Mouse (Mus musculus): ENCODE results near the gene Pf4. TPM values are rescaled to one million over a fixed set of nuclear protein-coding genes. Genes with fewer than 3 reads are reported as not detected.
"Not testable (repeated sequence)": the region's sequence is repeated elsewhere in the genome, so short reads cannot be mapped to it uniquely, and the experiment has no call there.

Gene Pf4
- polyA plus RNA-seq, 1 experiment from 2014 or later: 275 TPM

DNA sequence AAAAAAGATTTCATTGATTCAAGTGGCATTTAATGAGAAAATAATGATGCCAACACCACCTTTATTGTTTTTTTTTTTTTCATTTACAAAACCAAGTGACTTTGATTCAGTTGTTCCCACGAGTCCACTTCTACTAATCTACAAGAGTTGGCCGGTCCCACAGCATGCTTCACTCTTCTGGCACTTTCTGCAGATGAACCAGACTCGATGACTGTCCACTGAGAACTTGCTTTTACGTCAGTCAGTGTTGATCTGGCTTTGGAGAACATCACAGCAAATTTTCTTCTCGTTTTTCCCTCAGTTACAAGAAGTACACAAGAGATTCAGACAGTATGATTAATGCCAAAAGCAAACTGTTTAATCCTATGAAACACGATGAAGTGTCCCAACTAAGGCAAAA, 6.6 kb downstream of the Pf4 start:
- Histone ChIP-seq H3K4me2 (ENCODE audit: low read depth, low read length) (no peak overlapping the region), H3K9me3 (replicated peaks; ENCODE audit: control insufficient read depth, low read length) (no peaks in the 10 kb centered on the region), H3K9ac (ENCODE audit: low read depth, low read length) (no peak overlapping the region), H3K36me3 (ENCODE audit: control insufficient read depth, insufficient read depth) (no peaks in the 10 kb centered on the region), H3K4me1 (ENCODE audit: control insufficient read depth, low read depth, low read length) (no peaks in the 10 kb centered on the region), H3K27ac (ENCODE audit: low read length) (no peak overlapping the region), H3K27me3 (ENCODE audit: control insufficient read depth, insufficient read depth, low read depth, low read length) (no peaks in the 10 kb centered on the region), H3K4me3 (ENCODE audit: low read depth, low read length) (no peak overlapping the region)
- WGBS (ENCODE audit: insufficient replicate concordance): 60% methylated on average over 6 of the region's 6 CpGs
- no peak for ATAC-seq (ENCODE audit: low read depth)

DNA sequence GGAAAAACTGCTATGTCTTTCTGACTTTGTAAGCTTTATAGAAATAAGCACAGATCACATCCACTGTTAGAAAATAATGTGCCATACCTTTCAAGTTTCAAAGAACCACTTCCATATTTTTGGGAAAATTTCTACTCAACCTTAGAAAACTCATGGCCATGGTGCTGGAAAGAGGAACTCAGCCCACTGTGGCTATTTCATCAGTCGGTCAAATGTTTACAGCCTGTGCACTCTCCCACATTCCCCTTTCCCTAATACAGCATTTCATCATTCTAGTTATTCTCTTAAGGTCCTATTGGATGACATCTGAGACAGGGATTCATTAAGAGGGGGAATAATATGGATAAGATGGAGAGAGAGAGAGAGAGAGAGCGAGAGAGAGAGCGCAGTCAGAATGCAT, 11.5 kb downstream of the Pf4 start:
- WGBS (ENCODE audit: insufficient replicate concordance): 63% methylated on average over 3 of the region's 3 CpGs
- no peak overlapping the region for H3K27ac ChIP-seq (ENCODE audit: low read length)
- no peak overlapping the region for H3K4me3 ChIP-seq (ENCODE audit: low read depth, low read length)
- H3K27me3 ChIP-seq (ENCODE audit: control insufficient read depth, insufficient read depth, low read depth, low read length): no peaks in the 10 kb centered on the region
- H3K4me1 ChIP-seq (ENCODE audit: control insufficient read depth, low read depth, low read length): no peaks in the 10 kb centered on the region
- H3K9ac ChIP-seq (ENCODE audit: low read depth, low read length): no peak overlapping the region
- no peaks in the 10 kb centered on the region for H3K36me3 ChIP-seq (ENCODE audit: control insufficient read depth, insufficient read depth)
- H3K9me3 ChIP-seq (replicated peaks; ENCODE audit: control insufficient read depth, low read length): no peaks in the 10 kb centered on the region
- ATAC-seq (ENCODE audit: low read depth): no peak
- H3K4me2 ChIP-seq (ENCODE audit: low read depth, low read length): no peak overlapping the region

DNA sequence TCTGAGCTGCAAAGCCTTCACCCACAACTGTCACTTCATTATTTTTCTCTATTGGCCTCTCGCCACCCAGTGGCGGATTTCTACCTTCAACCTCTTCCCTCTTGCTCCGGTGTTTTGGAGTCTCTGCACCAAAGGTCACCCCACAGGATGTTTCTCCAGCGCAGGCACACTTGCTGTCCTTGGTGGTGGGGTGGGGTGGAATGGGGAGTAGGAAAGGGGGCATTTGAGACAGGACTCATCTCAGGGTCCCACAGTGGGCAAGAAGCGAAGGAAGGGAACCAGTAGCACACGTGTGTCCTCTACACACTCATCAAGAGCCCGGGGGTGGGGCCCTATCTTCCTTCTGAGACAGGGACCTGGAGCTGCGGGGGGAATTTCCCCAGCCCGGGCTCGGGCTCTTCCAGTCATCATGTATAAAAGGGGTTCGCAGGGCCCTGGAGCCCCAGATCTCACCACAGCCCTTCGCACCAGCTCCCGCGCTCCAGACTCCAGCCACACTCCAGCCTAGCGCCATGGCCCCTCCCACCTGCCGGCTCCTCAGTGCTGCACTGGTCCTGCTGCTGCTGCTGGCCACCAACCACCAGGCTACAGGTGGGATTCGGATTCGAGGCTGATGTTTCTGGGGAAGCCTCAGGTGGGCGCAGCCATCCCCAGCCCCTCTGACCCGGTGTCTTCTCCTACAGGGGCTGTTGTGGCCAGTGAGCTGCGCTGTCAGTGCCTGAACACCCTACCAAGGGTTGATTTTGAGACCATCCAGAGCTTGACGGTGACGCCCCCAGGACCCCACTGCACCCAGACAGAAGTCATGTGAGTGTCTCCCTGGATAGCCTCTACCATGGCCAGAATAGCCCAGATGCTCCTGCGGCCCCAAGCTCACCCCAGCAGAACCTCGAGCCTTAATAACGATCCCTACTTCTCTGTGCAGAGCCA, 13.7 kb downstream of the Pf4 start, which contains the start of gene Cxcl3:
TSS of gene Cxcl3 (plus strand) at position 445 of the 930 bp plus-strand sequence.
- Histone ChIP-seq H3K27me3 (ENCODE audit: control insufficient read depth, insufficient read depth, low read depth, low read length) (no peaks in the 10 kb centered on the region), H3K27ac (ENCODE audit: low read length) (no peak within 1 kb of the TSS), H3K9me3 (replicated peaks; ENCODE audit: control insufficient read depth, low read length) (no peaks in the 10 kb centered on the region), H3K9ac (ENCODE audit: low read depth, low read length) (no peak within 1 kb of the TSS), H3K4me3 (ENCODE audit: low read depth, low read length) (peak within 1 kb of the TSS; percentile 44), H3K4me1 (ENCODE audit: control insufficient read depth, low read depth, low read length) (no peaks in the 10 kb centered on the region), H3K36me3 (ENCODE audit: control insufficient read depth, insufficient read depth) (no peaks in the 10 kb centered on the region), H3K4me2 (ENCODE audit: low read depth, low read length) (peak within 1 kb of the TSS; percentile 66)
- 17% methylated on average over 25 of the region's 26 CpGs for WGBS (ENCODE audit: insufficient replicate concordance)
- 0 out of 2 replicates have a peak, but pooled peaks have one; percentile 25 for ATAC-seq (ENCODE audit: low read depth)

DNA sequence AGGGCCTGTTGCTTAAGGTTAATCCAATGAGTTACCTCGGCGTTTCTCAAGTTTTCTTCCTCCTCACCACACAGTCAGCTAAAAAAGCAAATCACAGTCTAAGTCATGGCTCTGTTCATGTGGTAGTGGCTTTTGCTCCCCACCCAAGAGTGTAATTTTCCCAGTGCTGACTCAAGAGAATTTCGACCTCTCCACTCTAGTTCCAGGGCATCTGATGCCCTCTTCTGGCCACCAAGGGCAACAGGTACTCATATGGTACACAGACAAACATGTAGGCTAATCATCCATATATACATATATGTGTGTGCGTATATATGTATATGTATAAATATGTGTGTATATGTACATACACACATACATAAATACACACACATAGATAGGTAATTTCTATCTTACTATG, 15.9 kb downstream of the Pf4 start:
- Histone ChIP-seq H3K4me2 (ENCODE audit: low read depth, low read length) (no peak overlapping the region), H3K36me3 (ENCODE audit: control insufficient read depth, insufficient read depth) (no peaks in the 10 kb centered on the region), H3K4me3 (ENCODE audit: low read depth, low read length) (no peak overlapping the region), H3K27ac (ENCODE audit: low read length) (no peak overlapping the region), H3K27me3 (ENCODE audit: control insufficient read depth, insufficient read depth, low read depth, low read length) (no peaks in the 10 kb centered on the region), H3K9ac (ENCODE audit: low read depth, low read length) (no peak overlapping the region), H3K9me3 (replicated peaks; ENCODE audit: control insufficient read depth, low read length) (no peaks in the 10 kb centered on the region), H3K4me1 (ENCODE audit: control insufficient read depth, low read depth, low read length) (no peaks in the 10 kb centered on the region)
- no peak for ATAC-seq (ENCODE audit: low read depth)
- 54% methylated on average over 4 of the region's 4 CpGs for WGBS (ENCODE audit: insufficient replicate concordance)

DNA sequence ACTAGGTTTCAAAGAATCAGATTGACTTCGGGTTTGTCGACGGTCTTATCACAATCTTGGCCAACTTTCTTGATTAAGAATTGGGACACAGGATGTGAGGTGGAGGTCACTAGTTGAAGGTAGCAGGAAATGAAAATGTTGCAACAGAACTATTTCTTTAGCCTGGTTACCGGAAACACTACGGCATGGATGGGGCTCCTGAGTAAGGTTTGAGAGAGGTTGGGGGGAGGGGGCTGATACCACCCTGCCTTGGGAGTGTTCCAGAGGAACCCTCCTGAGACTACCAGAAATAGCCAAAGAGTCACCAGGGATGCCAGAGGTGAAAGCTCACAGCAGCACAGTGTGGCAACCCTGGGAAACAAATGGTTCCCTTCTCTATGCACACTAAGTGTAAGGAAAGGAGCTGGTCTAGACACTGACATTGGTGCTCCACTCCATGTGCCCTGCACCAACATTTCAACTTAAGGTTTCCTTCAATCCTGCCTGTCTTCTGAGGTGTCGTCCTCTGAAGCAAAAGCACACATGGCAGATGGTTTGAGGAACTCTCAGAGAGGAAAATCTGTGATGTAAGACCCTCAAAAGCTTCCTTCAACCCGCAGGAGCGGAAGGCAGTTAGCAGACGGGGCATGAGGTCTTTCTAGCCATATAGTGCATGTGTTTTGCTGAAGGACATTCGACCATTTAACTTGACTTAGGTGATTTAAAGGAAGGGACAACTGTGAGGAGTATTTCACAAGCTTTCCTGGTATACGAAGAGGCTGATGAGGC, 17.3 kb downstream of the Pf4 start:
- H3K4me3 ChIP-seq (ENCODE audit: low read depth, low read length): no peak overlapping the region
- no peaks in the 10 kb centered on the region for H3K36me3 ChIP-seq (ENCODE audit: control insufficient read depth, insufficient read depth)
- H3K27ac ChIP-seq (ENCODE audit: low read length): no peak overlapping the region
- H3K4me2 ChIP-seq (ENCODE audit: low read depth, low read length): no peak overlapping the region
- WGBS (ENCODE audit: insufficient replicate concordance): 23% methylated on average over 11 of the region's 11 CpGs
- no peak overlapping the region for H3K9ac ChIP-seq (ENCODE audit: low read depth, low read length)
- H3K9me3 ChIP-seq (replicated peaks; ENCODE audit: control insufficient read depth, low read length): no peaks in the 10 kb centered on the region
- H3K27me3 ChIP-seq (ENCODE audit: control insufficient read depth, insufficient read depth, low read depth, low read length): no peaks in the 10 kb centered on the region
- ATAC-seq (ENCODE audit: low read depth): peak; percentile 51
- no peaks in the 10 kb centered on the region for H3K4me1 ChIP-seq (ENCODE audit: control insufficient read depth, low read depth, low read length)

DNA sequence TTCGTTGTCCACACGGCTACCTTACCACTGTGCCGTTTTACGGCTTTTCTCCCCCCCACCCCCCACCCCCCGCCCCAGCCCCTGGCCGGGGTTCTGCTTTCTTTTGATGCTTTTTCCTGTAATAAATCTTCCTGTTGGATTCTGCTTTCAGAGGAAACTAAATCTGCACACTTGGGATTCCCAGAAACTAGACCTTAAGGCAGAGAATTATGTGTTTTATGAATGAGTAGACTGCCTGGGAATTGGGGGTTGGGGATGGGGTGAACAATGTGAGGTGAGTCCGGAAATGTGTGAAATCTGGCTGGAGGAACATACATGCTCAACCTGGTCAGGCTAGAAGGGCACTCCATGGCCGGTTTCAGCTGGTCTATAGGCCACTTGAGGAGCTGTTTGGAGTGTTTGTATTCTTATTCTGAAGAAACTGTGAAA, 17.9 kb downstream of the Pf4 start:
- Histone ChIP-seq H3K4me3 (ENCODE audit: low read depth, low read length) (no peak overlapping the region), H3K36me3 (ENCODE audit: control insufficient read depth, insufficient read depth) (no peaks in the 10 kb centered on the region), H3K4me1 (ENCODE audit: control insufficient read depth, low read depth, low read length) (no peaks in the 10 kb centered on the region), H3K4me2 (ENCODE audit: low read depth, low read length) (no peak overlapping the region), H3K27me3 (ENCODE audit: control insufficient read depth, insufficient read depth, low read depth, low read length) (no peaks in the 10 kb centered on the region), H3K9me3 (replicated peaks; ENCODE audit: control insufficient read depth, low read length) (no peaks in the 10 kb centered on the region), H3K27ac (ENCODE audit: low read length) (no peak overlapping the region), H3K9ac (ENCODE audit: low read depth, low read length) (no peak overlapping the region)
- no peak for ATAC-seq (ENCODE audit: low read depth)
- WGBS (ENCODE audit: insufficient replicate concordance): 13% methylated on average over 8 of the region's 8 CpGs

DNA sequence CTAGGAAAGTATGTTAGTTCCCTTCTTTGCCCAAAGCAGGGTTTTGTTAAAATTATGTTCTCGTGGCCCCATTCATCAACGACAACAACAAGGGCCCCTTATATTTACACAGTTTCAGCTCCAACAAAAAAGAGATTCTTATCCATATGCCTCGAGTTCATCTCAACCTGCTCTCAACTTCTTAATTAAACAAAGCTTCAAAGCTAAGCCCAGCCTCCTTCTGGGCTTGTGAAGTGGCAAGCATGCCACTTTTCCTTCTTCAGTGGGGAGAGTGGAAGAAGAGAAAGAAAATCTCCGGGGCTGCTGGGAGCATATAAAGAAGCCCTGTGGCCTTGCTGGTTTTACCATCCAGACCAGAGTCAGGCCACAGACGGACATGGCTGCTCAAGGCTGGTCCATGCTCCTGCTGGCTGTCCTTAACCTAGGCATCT, 22.0 kb downstream of the Pf4 start, which contains the start of gene Cxcl15:
TSS of gene Cxcl15 (plus strand) at position 340 of the 431 bp plus-strand sequence.
- Histone ChIP-seq H3K9ac (ENCODE audit: low read depth, low read length) (no peak within 1 kb of the TSS), H3K4me1 (ENCODE audit: control insufficient read depth, low read depth, low read length) (no peaks in the 10 kb centered on the region), H3K4me3 (ENCODE audit: low read depth, low read length) (no peak within 1 kb of the TSS), H3K27me3 (ENCODE audit: control insufficient read depth, insufficient read depth, low read depth, low read length) (no peaks in the 10 kb centered on the region), H3K4me2 (ENCODE audit: low read depth, low read length) (no peak within 1 kb of the TSS), H3K36me3 (ENCODE audit: control insufficient read depth, insufficient read depth) (no peaks in the 10 kb centered on the region), H3K27ac (ENCODE audit: low read length) (no peak within 1 kb of the TSS), H3K9me3 (replicated peaks; ENCODE audit: control insufficient read depth, low read length) (no peaks in the 10 kb centered on the region)
- WGBS (ENCODE audit: insufficient replicate concordance): 41% methylated on average over 5 of the region's 5 CpGs
- ATAC-seq (ENCODE audit: low read depth): no peak

DNA sequence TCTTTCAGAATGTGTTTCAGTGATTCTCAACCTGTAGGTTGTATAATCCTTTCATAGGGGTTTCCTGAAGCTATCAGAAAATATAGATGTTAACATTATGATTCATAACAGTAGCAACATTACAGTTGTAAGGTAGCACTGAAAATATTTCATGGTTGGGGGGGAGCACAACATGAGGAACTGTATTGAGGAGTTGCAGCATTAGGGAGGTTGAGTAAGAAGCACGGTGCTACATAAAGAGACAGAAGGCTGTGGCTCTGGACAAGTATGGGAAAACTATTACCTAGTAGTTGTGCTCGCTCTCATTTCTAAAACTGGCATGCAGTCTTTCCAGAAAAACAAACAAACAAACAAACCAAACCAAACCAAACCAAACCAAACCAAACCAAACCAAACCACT, 23.2 kb downstream of the Pf4 start:
- H3K4me1 ChIP-seq (ENCODE audit: control insufficient read depth, low read depth, low read length); ATAC-seq (ENCODE audit: low read depth): not testable (repeated sequence)
- 48% methylated on average over 2 of the region's 2 CpGs for WGBS (ENCODE audit: insufficient replicate concordance)

DNA sequence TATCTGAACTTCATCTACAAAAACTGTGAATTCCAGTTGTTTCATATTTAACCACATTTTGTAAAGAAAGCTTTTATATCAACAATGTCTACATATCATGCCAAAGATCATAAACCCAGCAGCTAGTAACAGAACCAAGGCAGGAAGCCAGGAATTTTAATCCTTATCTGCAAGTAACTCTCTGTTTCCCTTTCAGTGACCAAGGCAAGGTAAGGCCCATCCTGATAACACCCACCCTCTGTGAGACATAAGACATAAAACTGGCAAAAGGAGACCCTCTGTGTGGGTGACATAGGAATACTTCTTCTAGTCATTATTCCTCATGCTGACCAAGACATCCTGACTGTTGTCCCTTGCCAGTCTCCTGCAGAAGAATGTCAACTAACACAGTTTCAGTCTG, 32.3 kb downstream of the Pf4 start:
- Histone ChIP-seq H3K4me3 (ENCODE audit: low read depth, low read length) (no peak overlapping the region), H3K9me3 (replicated peaks; ENCODE audit: control insufficient read depth, low read length) (no peaks in the 10 kb centered on the region), H3K9ac (ENCODE audit: low read depth, low read length) (no peak overlapping the region), H3K27ac (ENCODE audit: low read length) (no peak overlapping the region), H3K4me1 (ENCODE audit: control insufficient read depth, low read depth, low read length) (no peaks in the 10 kb centered on the region), H3K4me2 (ENCODE audit: low read depth, low read length) (no peak overlapping the region), H3K36me3 (ENCODE audit: control insufficient read depth, insufficient read depth) (no peaks in the 10 kb centered on the region), H3K27me3 (ENCODE audit: control insufficient read depth, insufficient read depth, low read depth, low read length) (no peaks in the 10 kb centered on the region)
- ATAC-seq (ENCODE audit: low read depth): no peak

More for the DNA sequence above, 23.2 kb downstream of the Pf4 start:
- H3K27ac ChIP-seq (ENCODE audit: low read length); H3K36me3 ChIP-seq (ENCODE audit: control insufficient read depth, insufficient read depth); H3K4me2 ChIP-seq (ENCODE audit: low read depth, low read length); H3K4me3 ChIP-seq (ENCODE audit: low read depth, low read length); H3K27me3 ChIP-seq (ENCODE audit: control insufficient read depth, insufficient read depth, low read depth, low read length); H3K9ac ChIP-seq (ENCODE audit: low read depth, low read length); H3K9me3 ChIP-seq (replicated peaks; ENCODE audit: control insufficient read depth, low read length): not testable (repeated sequence)

All from liver, embryonic 16.5 days (tissue).